Mouse (Mus musculus): ENCODE data around the gene Sox5. TPM values are rescaled to one million over a fixed set of nuclear protein-coding genes. Genes with fewer than 3 reads are reported as not detected.

Sox5 gene
- total RNA-seq, 2 experiments from 2014 or later = 3.3 to 4.9 TPM

- intact Hi-C loops (cut with DNase I) = no loop called here
- no peak for DNase-seq
These were observed 420.3 kb downstream of the Sox5 start for GRCm38 (mm10) chr6:144361267-144362038.

- intact Hi-C loops (cut with DNase I) = no loop called here
These were observed 424.7 kb downstream of the Sox5 start for GRCm38 (mm10) chr6:144357081-144357480.

DNA sequence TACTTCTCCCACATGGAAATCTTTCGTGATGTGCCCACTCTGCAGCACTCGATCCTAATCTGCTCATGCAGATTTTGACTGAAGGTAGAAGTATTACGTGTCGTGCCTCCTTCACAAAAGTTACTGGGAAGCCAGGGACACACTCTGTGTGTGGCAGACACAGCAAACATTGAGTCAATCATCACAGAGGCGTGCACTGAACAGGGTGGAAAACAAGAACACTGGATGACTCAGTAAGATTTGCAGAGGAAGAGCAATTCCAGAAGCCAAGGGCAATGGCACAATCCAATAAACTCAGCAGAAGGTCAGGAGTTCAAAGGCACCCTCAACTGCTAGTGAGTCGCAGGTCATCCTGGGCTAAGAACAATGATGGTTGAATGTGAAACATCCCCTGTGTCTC, 430.7 kb downstream of the Sox5 start:
- intact Hi-C loops (cut with DNase I) = no loop called here
- no peak for DNase-seq

More at GRCm38 (mm10) chr6:144357081-144357480, 424.7 kb downstream of the Sox5 start:
- no peak for DNase-seq

DNA sequence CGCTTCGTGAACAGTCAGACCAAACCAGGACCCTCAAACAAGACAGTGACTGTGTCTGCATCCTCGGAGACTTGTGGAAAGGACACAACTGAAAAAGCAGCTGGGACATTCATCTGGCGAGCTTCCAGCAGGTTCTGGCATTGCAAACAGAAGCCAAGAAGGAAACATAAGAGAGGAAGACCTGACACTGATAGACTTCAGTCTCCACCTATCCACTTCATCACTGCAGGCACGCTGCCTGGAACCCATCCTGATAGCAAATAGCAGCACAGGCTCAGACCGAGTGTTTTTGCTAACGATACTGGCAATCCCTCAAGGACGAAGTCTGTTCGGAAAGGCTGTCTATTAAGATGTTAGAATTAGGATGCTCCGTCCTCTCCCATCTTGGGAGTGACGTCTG, 438.4 kb downstream of the Sox5 start:
- peak; percentile 11 to 16 for DNase-seq
- intact Hi-C loops (cut with DNase I) = no loop called here

- intact Hi-C loops (cut with DNase I) = no loop called here
- no peak for DNase-seq
These were observed 442.2 kb downstream of the Sox5 start for GRCm38 (mm10) chr6:144339554-144339953.

DNA sequence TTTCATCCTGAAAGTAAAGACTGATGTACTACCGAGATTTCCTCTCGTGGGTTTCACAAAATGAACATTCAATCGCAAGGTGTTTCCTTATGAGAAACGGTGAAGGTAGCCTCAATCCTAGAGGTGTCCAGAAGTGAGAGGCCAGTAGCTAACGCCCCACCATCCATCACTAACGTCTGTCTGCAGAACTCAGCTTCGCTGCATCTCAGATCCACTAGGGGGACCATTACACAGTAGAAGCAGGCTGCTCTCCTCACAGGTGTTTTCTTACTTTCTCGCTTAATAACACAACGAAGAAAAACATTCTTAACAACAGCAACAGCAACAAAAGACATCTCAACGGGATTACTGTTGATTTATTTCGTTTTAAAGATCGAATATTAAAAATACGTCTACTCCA, 442.8 kb downstream of the Sox5 start:
- DNase-seq = no peak
- intact Hi-C loops (cut with DNase I) = no loop called here

GRCm38 (mm10) chr6:144338221-144338620, 443.6 kb downstream of the Sox5 start:
- intact Hi-C loops (cut with DNase I) = no loop called here
- DNase-seq = no peak

DNA sequence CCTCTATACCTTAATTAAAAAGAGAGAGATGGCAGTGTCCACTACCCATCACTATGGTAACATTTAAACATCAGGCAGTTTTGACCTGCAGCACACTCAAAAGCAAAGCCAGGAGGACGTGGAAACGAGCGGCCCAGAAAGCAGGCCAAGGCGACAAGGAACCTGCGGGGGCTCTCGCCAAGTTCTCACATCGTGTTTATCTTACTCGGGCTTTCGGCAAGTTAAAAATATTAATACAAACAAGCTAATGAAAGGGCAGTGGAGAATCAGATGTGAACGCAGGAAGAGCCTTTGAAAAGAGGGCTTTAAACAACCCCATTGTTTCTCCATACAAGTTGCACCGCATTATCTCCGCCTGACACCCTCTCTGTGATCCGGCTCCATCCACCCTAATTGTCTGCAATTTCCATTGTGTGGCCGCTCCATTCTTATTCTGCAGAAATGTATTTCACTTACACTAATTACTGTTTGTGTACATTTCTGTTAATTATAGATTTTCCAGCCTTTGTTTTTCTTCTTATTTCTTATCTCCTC, 444.3 kb downstream of the Sox5 start:
- intact Hi-C loops (cut with DNase I) = no loop called here
- no peak for DNase-seq

DNA sequence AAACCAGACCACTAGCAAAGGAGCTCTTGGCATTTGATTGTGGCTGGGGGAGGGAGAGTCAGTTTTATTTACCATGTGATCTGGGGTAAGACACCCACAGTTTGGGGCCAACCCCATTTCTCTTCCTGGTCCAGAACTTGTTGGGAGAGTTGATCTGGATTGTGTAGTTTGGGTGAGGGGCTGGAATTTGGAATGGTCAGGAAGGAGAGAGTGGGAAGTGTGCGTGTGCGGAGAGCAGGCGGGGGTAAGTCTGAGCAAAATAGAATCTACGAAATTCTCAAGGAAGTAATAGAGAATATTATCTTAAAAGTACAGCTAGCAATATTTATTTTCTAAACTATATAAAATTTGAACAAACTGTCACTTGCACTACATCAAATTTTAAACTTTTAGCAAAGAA, 445.0 kb downstream of the Sox5 start:
- DNase-seq = no peak
- intact Hi-C loops (cut with DNase I) = no loop called here

GRCm38 (mm10) chr6:144333146-144333545, 448.6 kb downstream of the Sox5 start:
- intact Hi-C loops (cut with DNase I) = no loop called here
- DNase-seq = no peak

DNA sequence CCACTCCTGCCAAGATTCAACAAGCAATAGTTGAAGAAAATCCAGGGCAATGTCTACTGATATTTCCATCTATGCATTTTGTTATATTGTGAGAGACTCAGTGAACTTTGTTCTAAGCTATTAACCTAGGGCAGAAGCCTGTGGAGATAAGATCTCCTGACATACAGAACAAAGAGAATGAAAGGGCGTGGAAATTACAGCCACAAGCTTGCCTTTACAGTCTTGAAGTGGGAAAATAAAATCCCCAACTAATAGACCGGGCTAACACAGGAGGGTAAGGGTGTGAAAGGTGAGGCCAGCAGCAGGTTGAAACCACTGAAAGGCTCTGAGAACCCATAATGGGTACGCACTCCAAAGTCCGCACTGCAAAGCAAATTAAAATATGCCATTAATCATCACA, 449.8 kb downstream of the Sox5 start:
- no peak for DNase-seq
- intact Hi-C loops (cut with DNase I) = no loop called here

- intact Hi-C loops (cut with DNase I) = no loop called here
- no peak for DNase-seq
These were observed 452.4 kb downstream of the Sox5 start for GRCm38 (mm10) chr6:144329311-144329930.

DNA sequence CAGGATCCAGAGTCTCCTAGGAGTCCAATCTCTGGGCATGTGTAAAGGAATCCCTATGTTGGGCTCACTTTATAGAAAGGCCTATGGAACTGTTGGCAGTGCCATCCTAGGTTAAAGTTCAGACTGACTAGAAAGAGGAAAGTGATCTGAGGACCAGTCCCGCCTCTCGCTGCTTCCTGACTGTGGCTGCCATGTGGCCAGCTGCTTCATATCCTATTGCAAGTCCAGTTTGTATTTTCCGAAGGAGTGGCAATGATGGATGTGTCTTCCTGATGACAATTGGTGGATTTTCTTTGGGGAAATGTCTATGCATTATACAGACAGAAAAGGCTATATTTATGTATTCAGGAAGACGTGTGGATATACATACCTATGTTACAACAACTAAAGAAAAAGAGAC, 453.0 kb downstream of the Sox5 start:
- DNase-seq = no peak
- intact Hi-C loops (cut with DNase I) = no loop called here

DNA sequence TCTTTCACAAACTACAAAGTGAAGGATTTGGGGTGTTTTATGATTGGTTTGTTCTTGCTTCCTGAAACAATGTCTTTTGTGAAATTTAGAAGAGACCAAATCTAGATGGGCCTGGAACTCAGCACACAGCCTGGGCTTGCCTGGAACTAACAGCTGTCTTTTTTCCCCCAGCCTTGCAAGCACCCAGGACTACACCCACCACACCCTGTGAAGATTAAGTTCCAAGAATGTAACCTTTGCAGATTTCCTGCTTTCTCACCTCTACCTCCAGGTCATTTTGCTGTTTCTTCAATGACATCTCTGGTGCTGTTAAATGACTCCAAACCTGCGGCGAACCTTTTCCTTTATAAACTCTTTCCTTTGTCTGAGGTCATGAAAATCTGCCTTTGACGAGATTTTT, 455.0 kb downstream of the Sox5 start:
- intact Hi-C loops (cut with DNase I) = no loop called here
- no peak for DNase-seq

DNA sequence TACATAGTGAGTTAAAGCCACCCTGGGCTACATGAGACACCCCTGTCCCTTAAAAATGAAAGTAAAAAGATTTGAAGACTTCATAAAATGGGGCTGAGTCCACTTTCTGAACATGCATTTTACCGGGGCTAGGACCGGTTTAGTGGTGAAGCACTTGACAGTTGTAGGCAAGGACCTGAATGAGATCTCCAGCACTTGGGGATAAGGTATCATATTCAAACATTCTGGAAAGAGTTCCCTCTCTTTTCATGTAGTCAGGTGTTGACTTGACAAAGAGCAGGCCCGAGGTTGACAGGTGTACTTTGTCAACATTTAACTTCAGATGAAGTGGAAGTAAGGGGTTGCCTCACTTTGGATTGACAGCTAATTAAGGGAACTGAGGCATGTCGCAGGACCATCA, 458.4 kb downstream of the Sox5 start:
- no peak for DNase-seq
- intact Hi-C loops (cut with DNase I) = no loop called here

DNA sequence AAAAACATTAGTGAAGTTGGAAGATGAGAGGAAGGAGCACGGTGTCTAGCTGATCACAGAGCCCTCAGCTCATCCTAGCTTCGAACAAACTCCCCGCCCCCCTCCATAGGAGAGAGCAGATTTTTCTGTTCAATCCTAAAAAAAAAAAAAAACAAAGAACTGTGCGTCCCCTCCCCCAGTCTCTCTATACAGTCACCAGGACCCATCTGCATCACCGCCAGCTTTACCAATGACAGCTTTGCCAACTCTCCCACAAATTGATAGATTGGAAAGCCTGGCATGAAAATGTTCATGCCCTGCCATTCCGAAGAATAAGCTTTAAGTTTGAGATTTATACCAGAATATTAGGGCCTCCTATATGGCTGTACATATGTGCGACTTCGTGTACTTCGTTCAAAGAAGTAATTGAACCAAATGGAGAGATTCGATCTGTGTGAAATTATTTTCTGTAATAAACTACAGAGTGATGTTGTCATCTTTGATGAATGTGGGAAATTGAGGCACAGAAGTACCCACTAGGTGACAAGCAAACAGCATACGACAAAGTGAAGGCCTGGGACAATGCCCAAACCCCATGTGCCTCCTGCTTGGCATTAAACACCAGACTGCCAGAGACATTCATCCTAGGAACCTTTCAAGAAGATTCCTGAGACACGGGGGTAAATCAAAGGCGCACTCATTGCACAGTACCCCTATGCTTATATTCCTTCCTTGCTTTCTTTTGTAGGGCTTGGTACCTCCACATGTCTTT, 459.3 kb downstream of the Sox5 start:
- intact Hi-C loops (cut with DNase I) = no loop called here
- no peak for DNase-seq

- intact Hi-C loops (cut with DNase I) = no loop called here
- DNase-seq = no peak
These were observed 461.4 kb downstream of the Sox5 start for GRCm38 (mm10) chr6:144320327-144320726.

DNA sequence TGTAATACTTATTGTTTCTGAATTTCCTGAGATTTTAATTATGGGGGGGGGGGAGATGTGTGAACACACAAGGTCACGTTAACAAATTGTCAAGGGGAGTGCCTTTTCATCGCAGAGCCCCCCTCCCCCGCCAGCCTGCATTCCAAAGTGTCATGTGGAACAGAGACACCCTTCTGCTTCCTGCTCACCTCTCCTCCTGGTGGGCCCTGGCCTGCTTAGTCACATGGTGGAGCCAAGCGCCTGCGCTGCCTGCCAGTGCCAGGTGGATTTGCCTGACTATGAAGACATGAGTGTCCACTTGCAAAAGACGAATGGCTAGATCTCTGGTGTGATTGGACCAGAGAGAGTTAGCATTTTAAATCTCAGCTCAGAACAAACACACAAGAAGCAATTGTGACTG, 462.1 kb downstream of the Sox5 start:
- no peak for DNase-seq
- intact Hi-C loops (cut with DNase I) = no loop called here

GRCm38 (mm10) chr6:144312781-144313754, 468.7 kb downstream of the Sox5 start:
- intact Hi-C loops (cut with DNase I) = no loop called here
- DNase-seq = no peak

GRCm38 (mm10) chr6:144312282-144312780, 469.4 kb downstream of the Sox5 start:
- intact Hi-C loops (cut with DNase I) = no loop called here
- DNase-seq = no peak
